Mouse (Mus musculus): ENCODE results near the gene Dcdc2a.

The Dcdc2a gene

DNA sequence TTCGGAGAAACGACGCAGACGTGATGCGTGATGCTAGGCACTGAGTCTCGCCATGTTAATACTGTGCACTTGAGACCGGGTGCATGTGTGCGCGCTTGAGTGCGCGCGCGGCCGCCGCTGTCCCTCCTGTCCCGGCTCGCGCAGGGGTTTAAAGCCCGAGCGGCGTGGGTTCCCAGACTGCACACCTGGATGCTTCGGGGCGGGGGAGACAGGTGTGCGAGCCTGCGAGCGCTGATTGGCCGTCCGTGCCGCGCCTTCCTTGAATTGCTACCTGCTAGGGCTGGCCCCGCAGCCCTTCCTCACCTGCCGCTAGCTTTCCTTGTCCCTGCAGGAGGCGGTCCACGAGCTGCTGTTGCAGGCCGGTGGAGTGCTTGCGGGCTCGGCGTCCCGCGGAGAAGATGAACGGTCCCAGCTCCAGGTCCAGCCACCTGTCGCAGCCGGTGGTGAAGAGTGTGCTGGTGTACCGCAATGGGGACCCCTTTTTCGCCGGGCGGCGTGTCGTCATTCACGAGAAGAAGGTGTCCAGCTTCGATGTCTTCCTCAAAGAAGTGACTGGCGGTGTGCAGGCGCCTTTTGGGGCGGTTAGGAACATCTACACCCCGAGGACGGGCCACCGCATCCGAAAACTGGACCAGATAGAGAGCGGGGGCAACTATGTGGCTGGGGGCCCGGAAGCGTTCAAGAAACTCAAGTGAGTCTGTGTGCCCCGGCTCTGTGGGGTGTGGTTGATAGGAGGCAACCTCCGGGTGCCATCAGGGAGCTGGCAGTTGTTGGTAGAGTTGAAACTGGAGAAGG is at the start of gene Dcdc2a:
Gene Dcdc2a (plus strand): TSS at position 132 of the 795 bp plus-strand sequence.
- DNase-seq (ENCODE audit: low spot score) = no peak

DNA sequence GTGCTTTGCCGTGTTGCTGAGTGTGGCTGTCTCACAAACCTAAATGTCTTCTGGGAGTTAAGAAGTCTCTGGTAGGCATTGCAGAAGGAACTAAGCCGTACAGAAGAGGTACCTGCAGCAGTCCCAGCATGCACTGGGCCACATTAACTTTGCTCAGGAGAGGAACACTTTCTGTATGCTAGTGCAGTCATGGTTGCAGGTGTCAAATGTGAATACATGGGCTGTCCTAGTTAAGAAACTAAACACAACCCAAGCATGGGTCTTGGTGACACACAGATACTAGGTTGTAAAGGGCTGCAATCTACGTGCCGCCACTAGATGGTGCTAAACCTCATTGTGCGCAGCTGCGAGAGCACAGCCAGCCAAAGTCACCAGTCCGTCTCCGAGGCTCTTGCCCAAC is 48.7 kb upstream of the Dcdc2a start:
- DNase-seq (ENCODE audit: low spot score) = no peak

- DNase-seq (ENCODE audit: low spot score) = no peak
These were observed 37.5 kb upstream of the Dcdc2a start for GRCm38 (mm10) chr13:25018316-25018715.

DNA sequence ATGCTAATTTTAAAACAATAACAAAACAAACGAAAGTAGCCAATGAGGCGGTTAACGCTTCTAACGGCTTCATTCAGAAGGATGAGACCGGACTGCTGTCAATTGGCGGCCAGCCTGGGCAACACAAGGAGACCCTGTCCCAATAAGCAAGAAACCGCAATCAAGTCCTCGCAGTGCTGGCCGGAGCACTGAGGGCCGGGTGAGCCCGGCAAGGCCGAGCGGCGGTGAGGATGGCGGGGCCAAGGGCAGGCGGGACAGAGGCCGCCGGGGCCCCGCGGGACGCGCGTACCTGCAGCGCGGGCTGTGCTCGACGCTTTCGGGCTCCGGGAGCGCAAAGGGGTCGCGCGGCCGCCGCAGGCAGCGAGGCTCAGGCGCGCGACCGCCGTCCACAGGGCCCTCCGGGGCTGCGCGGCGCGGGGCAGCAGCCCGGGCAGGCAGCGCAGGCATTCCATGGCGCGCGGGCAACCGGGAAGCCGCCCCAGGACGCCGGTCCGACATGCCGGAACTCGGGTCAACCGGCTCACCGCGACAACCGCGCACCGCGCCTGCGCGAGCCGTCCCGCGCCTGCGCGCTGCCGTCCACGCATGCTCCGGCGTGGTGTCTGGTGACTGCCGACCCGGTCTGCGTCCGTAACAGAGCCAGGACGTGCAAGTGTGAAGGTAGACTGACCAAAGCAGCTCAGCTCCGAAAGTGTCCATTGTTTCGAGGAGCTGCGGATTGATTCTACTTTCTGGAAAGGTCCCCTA is 35.8 kb upstream of the Dcdc2a start, which contains the start of gene Mrs2:
Gene Mrs2 (minus strand): TSS at position 587 of the 747 bp plus-strand sequence.
- peak; percentile 86 for DNase-seq (ENCODE audit: low spot score)

DNA sequence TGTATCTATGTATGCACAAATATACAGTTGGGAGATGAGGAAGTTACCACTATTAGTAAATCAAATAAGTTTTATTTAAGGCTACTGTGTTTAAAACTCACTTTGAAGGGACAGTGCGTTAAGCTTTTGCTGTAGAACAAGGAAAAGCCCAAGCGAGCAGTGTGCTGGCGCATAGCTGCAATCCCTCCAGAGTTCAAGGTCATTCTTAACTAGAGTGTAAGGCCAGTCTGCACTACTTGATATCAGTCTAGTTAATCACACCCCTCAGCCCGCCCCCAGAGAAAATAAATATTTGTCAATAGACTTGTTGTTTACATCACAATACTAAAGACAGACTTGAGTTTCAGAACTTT is 35.3 kb upstream of the Dcdc2a start:
- no peak for DNase-seq (ENCODE audit: low spot score)

- no peak for DNase-seq (ENCODE audit: low spot score)
These were observed 33.4 kb upstream of the Dcdc2a start for GRCm38 (mm10) chr13:25022386-25022785.

GRCm38 (mm10) chr13:25023129-25023528 is 32.7 kb upstream of the Dcdc2a start:
- no peak for DNase-seq (ENCODE audit: low spot score)

DNA sequence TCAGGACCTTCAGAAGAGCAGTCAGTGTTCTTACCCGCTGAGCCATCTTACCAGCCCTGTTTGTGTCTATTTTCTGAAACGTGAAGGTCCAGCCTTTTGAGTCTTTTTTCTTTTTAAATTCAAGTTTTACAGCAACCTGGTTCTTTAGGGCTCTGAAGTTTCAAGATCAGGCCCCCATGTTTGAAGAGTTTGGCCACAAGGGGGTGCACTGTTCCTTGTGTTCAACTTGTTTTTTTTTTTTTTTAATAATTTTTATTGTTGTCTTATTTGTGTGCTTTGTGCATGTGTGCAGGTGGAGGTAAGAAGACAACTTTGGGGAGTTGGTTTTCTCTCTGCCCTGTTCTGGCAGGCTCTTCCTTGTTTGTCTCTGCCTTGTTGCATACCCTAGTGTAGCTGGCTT is 31.1 kb upstream of the Dcdc2a start:
- DNase-seq (ENCODE audit: low spot score) = no peak

- no peak for DNase-seq (ENCODE audit: low spot score)
These were observed 29.2 kb upstream of the Dcdc2a start for GRCm38 (mm10) chr13:25026409-25027113.

DNA sequence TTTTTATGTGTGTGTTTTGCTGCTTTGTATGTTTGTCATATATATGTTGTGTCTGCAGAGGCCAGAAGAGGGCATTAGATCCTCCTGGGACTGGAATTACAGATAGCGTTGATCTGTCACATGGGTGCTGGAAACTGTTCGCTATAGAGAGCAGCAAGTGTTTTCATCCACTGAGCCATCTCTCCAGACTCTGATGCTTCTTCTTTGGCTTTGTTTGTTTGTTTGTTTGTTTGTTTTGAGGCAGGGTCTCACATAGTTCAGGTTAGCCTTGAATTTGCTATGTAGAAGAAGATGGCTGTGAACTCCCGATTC is 28.7 kb upstream of the Dcdc2a start:
- no peak for DNase-seq (ENCODE audit: low spot score)

- no peak for DNase-seq (ENCODE audit: low spot score)
These were observed 16.3 kb upstream of the Dcdc2a start for GRCm38 (mm10) chr13:25039488-25039887.

GRCm38 (mm10) chr13:25052671-25053070 is 3.1 kb upstream of the Dcdc2a start:
- no peak for DNase-seq (ENCODE audit: low spot score)

GRCm38 (mm10) chr13:25055111-25055554 is 671 bp upstream of the Dcdc2a start:
- DNase-seq (ENCODE audit: low spot score) = peak; percentile 70

DNA sequence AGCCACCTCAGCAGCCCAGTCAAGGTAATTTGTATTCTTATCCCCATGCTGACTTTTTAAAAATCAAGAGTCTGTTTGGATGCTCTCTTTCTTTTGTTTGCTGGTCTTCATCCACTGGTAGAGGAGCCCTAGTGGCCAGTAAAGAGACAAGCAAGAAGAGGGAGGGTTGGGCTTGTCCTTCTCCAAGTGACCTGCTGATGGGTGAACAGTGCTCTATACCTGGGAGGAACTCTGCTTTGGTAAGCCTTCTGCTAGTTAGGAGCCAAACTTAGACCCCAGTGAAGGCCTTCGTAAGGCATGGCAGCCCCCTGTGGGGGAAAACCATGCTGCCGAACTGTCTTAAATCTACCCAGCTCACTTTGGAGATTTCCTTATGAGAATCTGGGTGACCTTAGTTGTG is 10.9 kb downstream of the Dcdc2a start:
- no peak for DNase-seq (ENCODE audit: low spot score)

- DNase-seq (ENCODE audit: low spot score) = no peak
These were observed 11.4 kb downstream of the Dcdc2a start for GRCm38 (mm10) chr13:25067183-25067582.

- DNase-seq (ENCODE audit: low spot score) = no peak
These were observed 14.0 kb downstream of the Dcdc2a start for GRCm38 (mm10) chr13:25069765-25070164.

DNA sequence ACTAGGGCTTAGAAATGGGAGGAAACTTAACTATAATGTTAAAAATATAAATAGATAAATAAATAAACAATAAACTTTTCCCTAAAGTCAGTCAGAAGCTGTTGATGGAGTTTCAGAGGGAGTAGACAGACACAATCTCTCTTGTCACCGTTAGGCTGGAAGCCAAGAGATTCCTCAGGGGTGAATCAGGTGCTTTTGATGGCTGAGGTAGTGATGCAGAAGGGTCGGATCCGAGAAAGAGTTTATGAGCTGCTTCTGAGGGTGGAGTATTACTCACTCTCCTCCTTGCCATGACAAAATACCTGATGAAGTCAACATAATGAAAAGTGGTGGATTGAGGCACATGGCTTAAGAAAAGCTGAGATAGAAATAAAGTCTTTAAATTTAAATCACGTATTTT is 15.0 kb downstream of the Dcdc2a start:
- no peak for DNase-seq (ENCODE audit: low spot score)

- no peak for DNase-seq (ENCODE audit: low spot score)
These were observed 21.5 kb downstream of the Dcdc2a start for GRCm38 (mm10) chr13:25077262-25077661.

DNA sequence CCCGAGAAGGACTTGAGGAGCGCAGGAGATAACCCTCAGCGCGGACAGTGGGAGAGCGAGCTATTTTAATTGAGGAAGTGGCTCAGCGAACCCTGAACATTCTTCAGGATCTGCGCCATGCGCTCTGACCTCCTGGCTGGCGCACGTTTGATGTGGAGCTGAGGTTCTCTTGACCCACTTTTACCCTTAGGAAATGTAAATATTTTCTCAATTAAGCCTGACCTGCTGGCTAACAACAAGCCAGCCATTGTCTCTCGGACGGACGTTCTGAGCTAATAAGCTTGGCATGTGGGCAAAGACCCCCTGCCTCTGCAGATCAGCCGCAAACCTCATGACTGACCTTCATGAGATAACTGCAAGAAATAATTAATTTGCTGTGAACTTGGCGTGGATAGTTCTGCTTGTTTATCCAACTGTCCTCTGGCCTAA is 27.4 kb downstream of the Dcdc2a start:
- peak; percentile 28 for DNase-seq (ENCODE audit: low spot score)

GRCm38 (mm10) chr13:25085147-25085546 is 29.3 kb downstream of the Dcdc2a start:
- DNase-seq (ENCODE audit: low spot score) = no peak

- DNase-seq (ENCODE audit: low spot score) = no peak
These were observed 35.5 kb downstream of the Dcdc2a start for GRCm38 (mm10) chr13:25091347-25091746.

- DNase-seq (ENCODE audit: low spot score) = peak; percentile 25
These were observed 38.0 kb downstream of the Dcdc2a start for GRCm38 (mm10) chr13:25093776-25094175.

DNA sequence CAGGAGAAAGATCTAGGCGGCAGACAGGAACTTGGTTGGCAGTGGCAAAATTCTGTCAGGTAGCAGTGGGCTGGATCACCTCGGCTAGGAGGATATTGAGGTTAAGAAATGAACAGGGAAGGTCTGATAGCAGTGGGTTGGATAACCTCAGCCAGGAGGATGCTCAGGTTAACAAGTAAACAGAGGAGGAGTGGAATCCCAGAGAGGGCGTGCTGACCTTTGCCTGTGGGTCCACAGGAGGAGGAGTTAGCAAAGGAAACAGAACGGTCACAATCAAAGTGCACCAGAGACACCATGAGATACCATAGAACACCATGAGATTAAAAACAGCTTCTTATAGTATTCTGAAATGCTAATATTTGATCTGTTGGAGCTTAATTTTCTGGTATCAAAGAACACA is 38.6 kb downstream of the Dcdc2a start:
- DNase-seq (ENCODE audit: low spot score) = no peak

Measured in ovary, adult 18-20 months (tissue).